Mouse (Mus musculus): ENCODE results near the gene Snx32. TPM values are rescaled to one million over a fixed set of nuclear protein-coding genes. Genes with fewer than 3 reads are reported as not detected.

The Snx32 gene
- polyA plus RNA-seq, 1 experiment from 2014 or later, result 8.6 TPM

GRCm38 (mm10) chr19:5544031-5544430 is 33.7 kb upstream of the Snx32 start:
- Histone ChIP-seq H3K4me2 (ENCODE audit: low read depth, severe bottlenecking) (no peak overlapping the region), H3K27ac (replicated peaks; ENCODE audit: low read depth, low read length) (no peak overlapping the region), H3K9me3 (ENCODE audit: control insufficient read depth, low read length) (no peaks in the 10 kb centered on the region), H3K27me3 (ENCODE audit: control insufficient read depth, insufficient read depth, low read length) (no peaks in the 10 kb centered on the region), H3K9ac (ENCODE audit: low read length) (no peak overlapping the region), H3K36me3 (ENCODE audit: control insufficient read depth, insufficient read depth, low read length) (no peaks in the 10 kb centered on the region), H3K4me1 (ENCODE audit: control insufficient read depth, insufficient read depth, low read length) (no peaks in the 10 kb centered on the region), H3K4me3 (ENCODE audit: low read depth, low read length) (no peak overlapping the region)
- DNase-seq (ENCODE audit: low spot score) (no peak), ATAC-seq (ENCODE audit: insufficient number of reproducible peaks, low FRiP score, low TSS enrichment, low read depth) (no peak)
- 48% methylated on average over 11 of the region's 11 CpGs for WGBS

GRCm38 (mm10) chr19:5543362-5543761 is 33.0 kb upstream of the Snx32 start:
- Histone ChIP-seq H3K9me3 (ENCODE audit: control insufficient read depth, low read length) (no peaks in the 10 kb centered on the region), H3K27ac (replicated peaks; ENCODE audit: low read depth, low read length) (no peak overlapping the region), H3K4me2 (ENCODE audit: low read depth, severe bottlenecking) (no peak overlapping the region), H3K27me3 (ENCODE audit: control insufficient read depth, insufficient read depth, low read length) (no peaks in the 10 kb centered on the region), H3K9ac (ENCODE audit: low read length) (no peak overlapping the region), H3K36me3 (ENCODE audit: control insufficient read depth, insufficient read depth, low read length) (no peaks in the 10 kb centered on the region), H3K4me1 (ENCODE audit: control insufficient read depth, insufficient read depth, low read length) (no peaks in the 10 kb centered on the region), H3K4me3 (ENCODE audit: low read depth, low read length) (no peak overlapping the region)
- ATAC-seq (ENCODE audit: insufficient number of reproducible peaks, low FRiP score, low TSS enrichment, low read depth) (no peak), DNase-seq (ENCODE audit: low spot score) (no peak)
- WGBS, result 91% methylated on average over 9 of the region's 9 CpGs

GRCm38 (mm10) chr19:5538786-5539185 is 28.4 kb upstream of the Snx32 start:
- ATAC-seq (ENCODE audit: insufficient number of reproducible peaks, low FRiP score, low TSS enrichment, low read depth) (no peak), DNase-seq (ENCODE audit: low spot score) (no peak)
- no peak overlapping the region for H3K9ac ChIP-seq (ENCODE audit: low read length)
- no peak overlapping the region for H3K4me2 ChIP-seq (ENCODE audit: low read depth, severe bottlenecking)
- H3K9me3 ChIP-seq (ENCODE audit: control insufficient read depth, low read length), result no peaks in the 10 kb centered on the region
- no peak overlapping the region for H3K4me3 ChIP-seq (ENCODE audit: low read depth, low read length)
- H3K27me3 ChIP-seq (ENCODE audit: control insufficient read depth, insufficient read depth, low read length), result no peaks in the 10 kb centered on the region
- no peak overlapping the region for H3K27ac ChIP-seq (replicated peaks; ENCODE audit: low read depth, low read length)
- no peaks in the 10 kb centered on the region for H3K4me1 ChIP-seq (ENCODE audit: control insufficient read depth, insufficient read depth, low read length)
- WGBS, result 79% methylated on average over 8 of the region's 8 CpGs
- no peaks in the 10 kb centered on the region for H3K36me3 ChIP-seq (ENCODE audit: control insufficient read depth, insufficient read depth, low read length)

GRCm38 (mm10) chr19:5532520-5532919 is 22.2 kb upstream of the Snx32 start:
- no peak overlapping the region for H3K4me2 ChIP-seq (ENCODE audit: low read depth, severe bottlenecking)
- DNase-seq (ENCODE audit: low spot score), result no peak
- H3K9me3 ChIP-seq (ENCODE audit: control insufficient read depth, low read length), result no peaks in the 10 kb centered on the region
- H3K36me3 ChIP-seq (ENCODE audit: control insufficient read depth, insufficient read depth, low read length), result no peaks in the 10 kb centered on the region
- no peak overlapping the region for H3K4me3 ChIP-seq (ENCODE audit: low read depth, low read length)
- 70% methylated on average over 8 of the region's 8 CpGs for WGBS
- H3K9ac ChIP-seq (ENCODE audit: low read length), result no peak overlapping the region
- H3K27me3 ChIP-seq (ENCODE audit: control insufficient read depth, insufficient read depth, low read length), result no peaks in the 10 kb centered on the region
- H3K27ac ChIP-seq (replicated peaks; ENCODE audit: low read depth, low read length), result no peak overlapping the region
- ATAC-seq (ENCODE audit: insufficient number of reproducible peaks, low FRiP score, low TSS enrichment, low read depth), result no peak
- no peaks in the 10 kb centered on the region for H3K4me1 ChIP-seq (ENCODE audit: control insufficient read depth, insufficient read depth, low read length)

- DNase-seq (ENCODE audit: low spot score), result no peak
- Histone ChIP-seq H3K4me3 (ENCODE audit: low read depth, low read length) (no peak overlapping the region), H3K27ac (replicated peaks; ENCODE audit: low read depth, low read length) (no peak overlapping the region), H3K36me3 (ENCODE audit: control insufficient read depth, insufficient read depth, low read length) (no peaks in the 10 kb centered on the region), H3K27me3 (ENCODE audit: control insufficient read depth, insufficient read depth, low read length) (no peaks in the 10 kb centered on the region), H3K9ac (ENCODE audit: low read length) (no peak overlapping the region), H3K9me3 (ENCODE audit: control insufficient read depth, low read length) (no peaks in the 10 kb centered on the region), H3K4me2 (ENCODE audit: low read depth, severe bottlenecking) (no peak overlapping the region), H3K4me1 (ENCODE audit: control insufficient read depth, insufficient read depth, low read length) (no peaks in the 10 kb centered on the region)
- no peak for ATAC-seq (ENCODE audit: insufficient number of reproducible peaks, low FRiP score, low TSS enrichment, low read depth)
- WGBS, result 76% methylated on average over 7 of the region's 7 CpGs
These were observed 19.8 kb upstream of the Snx32 start for GRCm38 (mm10) chr19:5530138-5530524.

- Histone ChIP-seq H3K27me3 (ENCODE audit: control insufficient read depth, insufficient read depth, low read length) (no peaks in the 10 kb centered on the region), H3K4me3 (ENCODE audit: low read depth, low read length) (no peak overlapping the region), H3K36me3 (ENCODE audit: control insufficient read depth, insufficient read depth, low read length) (no peaks in the 10 kb centered on the region), H3K4me2 (ENCODE audit: low read depth, severe bottlenecking) (no peak overlapping the region), H3K27ac (replicated peaks; ENCODE audit: low read depth, low read length) (no peak overlapping the region), H3K9ac (ENCODE audit: low read length) (no peak overlapping the region), H3K9me3 (ENCODE audit: control insufficient read depth, low read length) (no peaks in the 10 kb centered on the region), H3K4me1 (ENCODE audit: control insufficient read depth, insufficient read depth, low read length) (no peaks in the 10 kb centered on the region)
- WGBS, result 19% methylated on average over 20 of the region's 20 CpGs
- peak; percentile 99 for DNase-seq (ENCODE audit: low spot score)
- ATAC-seq (ENCODE audit: insufficient number of reproducible peaks, low FRiP score, low TSS enrichment, low read depth), result peak; percentile 89
These were observed 19.2 kb upstream of the Snx32 start for GRCm38 (mm10) chr19:5529325-5530137.

- Histone ChIP-seq H3K27ac (replicated peaks; ENCODE audit: low read depth, low read length) (no peak overlapping the region), H3K4me2 (ENCODE audit: low read depth, severe bottlenecking) (no peak overlapping the region), H3K9ac (ENCODE audit: low read length) (no peak overlapping the region), H3K36me3 (ENCODE audit: control insufficient read depth, insufficient read depth, low read length) (no peaks in the 10 kb centered on the region), H3K27me3 (ENCODE audit: control insufficient read depth, insufficient read depth, low read length) (no peaks in the 10 kb centered on the region), H3K4me3 (ENCODE audit: low read depth, low read length) (no peak overlapping the region), H3K9me3 (ENCODE audit: control insufficient read depth, low read length) (no peaks in the 10 kb centered on the region), H3K4me1 (ENCODE audit: control insufficient read depth, insufficient read depth, low read length) (no peaks in the 10 kb centered on the region)
- ATAC-seq (ENCODE audit: insufficient number of reproducible peaks, low FRiP score, low TSS enrichment, low read depth) (no peak), DNase-seq (ENCODE audit: low spot score) (no peak)
- WGBS, result 62% methylated on average over 5 of the region's 5 CpGs
These were observed 14.9 kb upstream of the Snx32 start for GRCm38 (mm10) chr19:5525204-5525603.

GRCm38 (mm10) chr19:5518721-5519120 is 8.4 kb upstream of the Snx32 start:
- Histone ChIP-seq H3K9me3 (ENCODE audit: control insufficient read depth, low read length) (no peaks in the 10 kb centered on the region), H3K36me3 (ENCODE audit: control insufficient read depth, insufficient read depth, low read length) (no peaks in the 10 kb centered on the region), H3K4me2 (ENCODE audit: low read depth, severe bottlenecking) (no peak overlapping the region), H3K4me1 (ENCODE audit: control insufficient read depth, insufficient read depth, low read length) (no peaks in the 10 kb centered on the region), H3K4me3 (ENCODE audit: low read depth, low read length) (no peak overlapping the region), H3K27ac (replicated peaks; ENCODE audit: low read depth, low read length) (no peak overlapping the region), H3K27me3 (ENCODE audit: control insufficient read depth, insufficient read depth, low read length) (no peaks in the 10 kb centered on the region), H3K9ac (ENCODE audit: low read length) (no peak overlapping the region)
- WGBS, result 93% methylated on average over 3 of the region's 3 CpGs
- DNase-seq (ENCODE audit: low spot score) (no peak), ATAC-seq (ENCODE audit: insufficient number of reproducible peaks, low FRiP score, low TSS enrichment, low read depth) (no peak)

All from limb, embryonic 11.5 days (tissue).